Mouse (Mus musculus): Measurements from ENCODE around the gene Rsph6a.

DNA sequence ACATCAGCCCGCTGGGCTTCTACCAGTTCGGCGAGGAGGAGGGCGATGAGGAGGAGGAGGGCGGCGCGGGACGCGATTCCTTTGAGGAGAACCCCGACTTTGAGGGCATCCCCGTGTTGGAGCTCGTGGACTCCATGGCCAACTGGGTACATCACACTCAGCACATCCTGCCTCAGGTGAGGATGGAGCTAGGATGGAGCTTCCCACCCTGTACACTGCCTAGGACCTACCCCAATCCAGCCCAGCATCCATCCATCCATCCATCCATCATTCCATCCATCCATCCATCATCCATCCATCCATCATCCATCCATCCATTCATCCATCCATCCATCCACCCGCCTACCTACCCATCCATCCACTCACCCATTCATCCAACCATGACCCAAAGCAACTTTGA is 11.4 kb downstream of the Rsph6a start:
- TF ChIP-seq GATA1 (IDR thresholded peaks at IDR 0.05; ENCODE audit: borderline replicate concordance, low read length) (no peak), FLI1 (IDR thresholded peaks at IDR 0.05; ENCODE audit: low read length) (no peak)
